Mouse (Mus musculus): ENCODE measurements at regions not wholly inside any gene's neighbourhood (a gene's known extent, or its start where the extent isn't known, plus 50 kb on each side); places are given as distances from the start of the nearest gene placed in this dataset.

DNA sequence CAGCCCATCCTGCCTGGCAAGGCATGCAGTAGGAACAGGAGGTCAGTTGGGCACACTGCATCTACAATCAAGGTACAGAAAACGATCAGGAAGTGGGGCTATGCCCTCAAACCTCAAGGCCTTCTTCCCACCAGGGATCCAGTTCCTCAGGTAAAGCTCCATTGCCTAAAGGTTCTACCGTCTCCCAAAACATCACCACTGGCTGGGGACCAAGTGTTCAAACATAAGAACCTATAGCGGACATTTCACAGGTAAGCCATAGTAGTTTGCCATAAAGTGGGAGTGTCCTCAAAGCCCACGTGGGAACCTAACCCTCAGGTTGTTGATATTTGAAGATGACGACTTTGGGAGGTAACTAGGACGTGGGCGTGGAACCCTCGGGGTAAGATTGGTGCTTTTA is 72.3 kb upstream of the Map1b start:
- TF ChIP-seq GATA1 (IDR thresholded peaks at IDR 0.05; ENCODE audit: low read depth, low read length) (no peak), CTCF (IDR thresholded peaks at IDR 0.05 in 2 of 3, conservative IDR thresholded peaks at IDR 0.05 in 1 of 3; ENCODE audit: control insufficient read depth in 1 of 3, insufficient read depth in 1 of 3, low read depth in 2 of 3, low read length in 3 of 3, poor library complexity in 1 of 3, severe bottlenecking in 1 of 3) (no peak), EP300 (IDR thresholded peaks at IDR 0.05; ENCODE audit: low read depth in 1 of 2, low read length in 2 of 2) (no peak)
